Mouse (Mus musculus): ENCODE results near the gene Dcun1d4.

- TF ChIP-seq TAL1 (IDR thresholded peaks at IDR 0.05; ENCODE audit: low read length) (no peak), GATA1 (IDR thresholded peaks at IDR 0.05; ENCODE audit: low read length) (no peak)
Measured at GRCm38 (mm10) chr5:73537669-73538068, 56.9 kb downstream of the Dcun1d4 start.

Measured in erythroblast, embryonic 14.5 days (primary cell).